Comparison of ENCODE assay signal across 7 mouse cellular contexts in genomic region chr2:109673509-109674455, GRCm38 (mm10). TPM values are rescaled to one million over a fixed set of nuclear protein-coding genes. Genes with fewer than 3 reads are reported as not detected.
DNase-seq lines count a peak whose midpoint lies in the region; ATAC-seq lines count a peak whose summit lies in the region.

No protein-coding gene starts in this region.

- H3K27me3 ChIP-seq in lung, embryonic 16.5 days (ENCODE audit: control insufficient read depth, insufficient read depth, low read depth, low read length) = peaks cover 55% of the 10 kb centered on the region
- peaks cover 56% of the 10 kb centered on the region for H3K27me3 ChIP-seq in hindbrain, embryonic 10.5 days (ENCODE audit: insufficient read depth, poor library complexity, severe bottlenecking)
- H3K27me3 ChIP-seq in midbrain, embryonic 11.5 days (ENCODE audit: control insufficient read depth, insufficient read depth, low read length) = peaks cover 47% of the 10 kb centered on the region

- peak overlapping the region; percentile 29 for H3K4me3 ChIP-seq in lung, embryonic 16.5 days (ENCODE audit: low read length)
- H3K4me3 ChIP-seq in hindbrain, embryonic 10.5 days = peak overlapping the region; percentile 55
- H3K4me3 ChIP-seq in midbrain, embryonic 11.5 days (ENCODE audit: low read depth, low read length) = peak overlapping the region; percentile 41

- no peak for ATAC-seq in lung, embryonic 16.5 days (ENCODE audit: low read depth)
- ATAC-seq in midbrain, embryonic 11.5 days (ENCODE audit: low FRiP score) = no peak

- 0 out of 2 replicates have a peak, but pooled peaks cover 2% of the 10 kb centered on the region for H3K4me1 ChIP-seq in lung, embryonic 16.5 days (replicated peaks; ENCODE audit: control insufficient read depth, insufficient read depth, low read length)
- H3K4me1 ChIP-seq in hindbrain, embryonic 10.5 days (replicated peaks) = peaks cover 37% of the 10 kb centered on the region
- H3K4me1 ChIP-seq in midbrain, embryonic 11.5 days (ENCODE audit: control insufficient read depth, insufficient read depth, low read length) = peaks cover 19% of the 10 kb centered on the region; the same call in 1 of the 2 replicates

- WGBS in lung, embryonic 16.5 days = 1% methylated on average over 48 of the region's 48 CpGs
- WGBS in hindbrain, embryonic 10.5 days = under 1% methylated on average over 48 of the region's 48 CpGs
- WGBS in midbrain, embryonic 11.5 days = under 1% methylated on average over 48 of the region's 48 CpGs

- H3K36me3 ChIP-seq in lung, embryonic 16.5 days (ENCODE audit: control insufficient read depth, insufficient read depth, low read length) = no peaks in the 10 kb centered on the region
- H3K36me3 ChIP-seq in hindbrain, embryonic 10.5 days = no peaks in the 10 kb centered on the region
- no peaks in the 10 kb centered on the region for H3K36me3 ChIP-seq in midbrain, embryonic 11.5 days (ENCODE audit: control insufficient read depth, insufficient read depth, low read length)

- H3K27ac ChIP-seq in lung, embryonic 16.5 days (ENCODE audit: low read length) = no peak overlapping the region
- peak overlapping the region; percentile 17; the same call in 1 of the 2 replicates for H3K27ac ChIP-seq in hindbrain, embryonic 10.5 days
- no peak overlapping the region for H3K27ac ChIP-seq in midbrain, embryonic 11.5 days (ENCODE audit: low read depth, low read length)

- no peak for DNase-seq in lung, postnatal 36 days
- peak; percentile 28 to 34 for DNase-seq in cerebellum, postnatal 36 days
- DNase-seq in hindbrain, embryonic 10.5 days (ENCODE audit: low spot score) = peak; percentile 47
- DNase-seq in midbrain, embryonic 11.5 days (ENCODE audit: low spot score, missing footprints) = peak; percentile 93
- no peak for DNase-seq in urinary bladder, postnatal 25 days (ENCODE audit: low spot score)
- no peak for DNase-seq in urinary bladder, postnatal 10 days (ENCODE audit: low spot score)

- no peak overlapping the region for H3K9ac ChIP-seq in lung, embryonic 16.5 days (ENCODE audit: low read length)
- H3K9ac ChIP-seq in midbrain, embryonic 11.5 days (ENCODE audit: low read length) = no peak overlapping the region

- no peaks in the 10 kb centered on the region for H3K9me3 ChIP-seq in lung, embryonic 16.5 days (ENCODE audit: control insufficient read depth, low read length)
- H3K9me3 ChIP-seq in hindbrain, embryonic 10.5 days = no peaks in the 10 kb centered on the region
- no peaks in the 10 kb centered on the region for H3K9me3 ChIP-seq in midbrain, embryonic 11.5 days (ENCODE audit: control insufficient read depth, low read length)

- peak overlapping the region; percentile 52 for H3K4me2 ChIP-seq in lung, embryonic 16.5 days (ENCODE audit: low read depth, low read length)
- peak overlapping the region; percentile 97 for H3K4me2 ChIP-seq in midbrain, embryonic 11.5 days

RNA-seq across cellular contexts. Expression of gene Bdnf, which starts 0.7 kb away (rescaled TPM):
- 0.58 and 0.79 TPM in 2 replicates for polyA plus RNA-seq in lung, embryonic 16.5 days (2015; fragmentation: Nextera tagmentation; extraction: Ambion mirVana)
- 2.0 and 3.5 TPM in 2 replicates for polyA plus RNA-seq in hindbrain, embryonic 10.5 days (2016; fragmentation: Nextera tagmentation; extraction: Ambion mirVana)
- 1.3 and 1.7 TPM in 2 replicates for polyA plus RNA-seq in midbrain, embryonic 11.5 days (2014; fragmentation: Nextera tagmentation; extraction: Ambion mirVana)

Comparison
In these comparisons a context has a peak if more than half of its experiments do, and no peak if none do; other contexts are left out.
1. DNase-seq: peak in cerebellum, postnatal 36 days (2 of 2), hindbrain, embryonic 10.5 days (single experiment) and midbrain, embryonic 11.5 days (single experiment); none in lung, postnatal 36 days (single experiment), urinary bladder, postnatal 25 days (single experiment) and urinary bladder, postnatal 10 days (single experiment).
2. Peak in every context shown above with its lines, with median percentiles within 50 percentile points of each other: H3K4me3 ChIP-seq.